Mouse (Mus musculus) thymus, postnatal 4 days (tissue): ENCODE measurements around the gene B4galt2.

Experiments
- DNase-seq: peaks from one replicate; pipeline ENCODE4 v3.0.0; 2021

The B4galt2 gene

DNA sequence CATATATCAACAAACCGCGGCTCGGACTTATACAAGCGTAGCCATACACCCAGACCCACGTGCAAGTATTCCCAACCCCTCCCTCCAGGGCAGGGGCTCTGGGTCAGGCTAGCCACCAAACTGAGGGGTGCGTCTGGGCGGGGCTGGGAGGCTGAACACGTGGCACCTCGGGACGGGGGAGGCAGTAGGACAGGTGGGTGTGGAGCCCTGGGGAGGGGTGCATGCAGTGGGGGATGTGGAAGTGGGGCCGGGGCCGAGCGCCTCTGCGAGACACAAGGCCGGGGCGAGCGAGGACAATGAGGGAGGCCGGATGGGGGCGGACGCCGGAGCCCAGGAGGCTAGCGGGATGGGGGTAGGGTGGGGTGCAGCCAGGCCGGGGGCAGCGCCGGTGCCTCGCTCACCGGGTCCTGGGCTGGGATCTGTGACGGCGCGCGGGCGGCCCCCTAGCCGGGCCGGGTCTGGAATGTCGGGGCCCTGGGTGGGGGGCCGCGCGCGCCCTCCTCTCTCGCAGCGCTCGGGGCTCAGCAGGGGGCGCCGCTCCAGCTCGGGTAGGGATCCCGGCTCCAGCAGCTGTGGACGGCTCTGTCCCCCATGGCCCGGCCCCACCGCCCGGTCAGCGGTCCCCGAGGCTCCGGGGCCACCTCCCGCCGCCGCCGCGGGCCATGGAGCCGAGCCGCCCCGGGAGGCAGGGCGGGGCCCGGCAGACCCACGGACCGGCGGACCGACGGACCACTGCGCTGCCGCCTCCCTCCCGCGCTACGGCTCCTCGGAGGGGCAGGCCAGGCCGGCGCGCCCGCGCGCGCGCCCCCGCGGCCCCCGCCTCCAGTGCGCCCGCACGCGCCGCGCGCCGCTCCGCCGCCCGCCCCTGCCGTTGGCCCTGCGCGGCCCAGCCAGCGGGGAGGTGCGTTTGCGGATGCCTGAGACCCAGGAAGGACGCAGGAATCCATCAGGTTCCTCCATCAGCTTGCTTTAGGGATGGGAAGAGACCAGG lies at the start of gene B4galt2:
Gene B4galt2 (minus strand): TSS at position 787 of the 991 bp plus-strand sequence.
- DNase-seq, result peak; percentile 70

DNA sequence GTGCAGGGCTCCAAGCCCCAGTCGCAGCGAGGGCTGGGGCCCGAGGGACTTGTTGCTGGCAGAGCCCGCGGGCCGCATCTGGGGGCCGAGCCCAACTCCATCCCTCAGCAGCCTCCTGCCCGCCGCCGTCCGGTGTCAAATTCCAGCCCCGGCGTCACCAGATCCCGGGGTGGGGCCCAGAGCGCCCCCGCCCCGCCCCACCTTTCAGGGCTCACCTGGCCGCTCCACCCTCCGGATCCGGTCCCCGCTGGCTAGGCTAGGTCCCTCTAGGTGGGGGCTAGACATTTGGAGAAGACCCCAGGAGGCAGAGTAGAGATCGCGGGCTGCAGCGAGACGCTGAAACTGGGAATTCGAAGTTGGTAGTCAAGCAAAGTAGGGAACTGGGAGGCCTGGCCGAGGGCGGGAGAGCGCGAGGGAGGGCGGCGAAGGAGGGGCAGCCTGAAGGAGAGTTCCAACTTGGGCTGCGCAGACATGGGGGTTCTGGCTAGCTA lies 46.1 kb upstream of the B4galt2 start, which contains the start of gene Artn:
Gene Artn (minus strand): TSS at position 373 of the 491 bp plus-strand sequence.
- peak; percentile 20 for DNase-seq

DNA sequence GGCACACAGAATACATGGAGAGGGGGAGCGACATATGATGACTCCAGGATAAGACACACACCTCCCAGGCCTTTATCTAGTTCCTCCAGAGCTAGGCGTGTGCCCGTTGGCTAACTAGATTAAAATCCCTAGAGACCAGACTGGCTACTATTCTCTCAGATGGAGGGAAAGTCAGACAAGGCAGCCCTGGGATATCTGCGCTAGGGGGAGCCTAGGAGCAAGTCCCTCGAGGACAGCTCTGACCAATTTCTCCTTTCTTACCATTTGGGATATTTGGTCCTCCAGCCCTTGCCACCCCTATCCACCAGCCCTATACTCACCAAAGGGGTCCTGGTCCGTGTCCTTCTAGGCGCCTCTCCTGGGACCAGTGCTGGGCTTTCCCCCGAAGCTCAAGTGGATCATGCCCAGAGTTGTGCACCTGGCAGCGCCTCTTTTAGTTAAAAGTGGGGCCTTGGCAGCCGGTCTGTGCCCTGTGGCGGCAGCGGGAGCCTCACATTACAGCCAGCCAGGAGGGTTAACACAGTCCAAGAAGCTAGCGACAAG lies 45.5 kb upstream of the B4galt2 start:
- DNase-seq, result peak; percentile 49

DNA sequence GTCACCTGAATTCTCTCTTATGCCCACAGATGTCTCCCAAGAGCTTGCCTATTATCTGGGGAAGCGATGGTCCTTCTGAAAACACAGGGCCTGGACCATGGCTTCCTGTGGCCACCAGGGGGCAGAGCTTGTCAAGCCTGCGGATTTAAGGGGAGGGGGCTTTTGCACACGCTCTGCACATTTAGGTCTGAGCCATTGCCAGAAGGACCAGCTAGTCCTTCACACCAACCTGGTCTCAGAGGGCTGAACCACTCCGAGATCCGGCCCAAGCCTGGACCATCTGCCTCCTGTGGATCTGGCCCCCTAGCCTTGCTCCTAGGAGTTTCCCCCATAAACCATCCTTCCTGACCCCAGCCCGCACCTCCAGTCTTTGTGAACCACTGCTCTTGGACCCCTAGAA lies 44.9 kb upstream of the B4galt2 start:
- peak; percentile 70 for DNase-seq

DNA sequence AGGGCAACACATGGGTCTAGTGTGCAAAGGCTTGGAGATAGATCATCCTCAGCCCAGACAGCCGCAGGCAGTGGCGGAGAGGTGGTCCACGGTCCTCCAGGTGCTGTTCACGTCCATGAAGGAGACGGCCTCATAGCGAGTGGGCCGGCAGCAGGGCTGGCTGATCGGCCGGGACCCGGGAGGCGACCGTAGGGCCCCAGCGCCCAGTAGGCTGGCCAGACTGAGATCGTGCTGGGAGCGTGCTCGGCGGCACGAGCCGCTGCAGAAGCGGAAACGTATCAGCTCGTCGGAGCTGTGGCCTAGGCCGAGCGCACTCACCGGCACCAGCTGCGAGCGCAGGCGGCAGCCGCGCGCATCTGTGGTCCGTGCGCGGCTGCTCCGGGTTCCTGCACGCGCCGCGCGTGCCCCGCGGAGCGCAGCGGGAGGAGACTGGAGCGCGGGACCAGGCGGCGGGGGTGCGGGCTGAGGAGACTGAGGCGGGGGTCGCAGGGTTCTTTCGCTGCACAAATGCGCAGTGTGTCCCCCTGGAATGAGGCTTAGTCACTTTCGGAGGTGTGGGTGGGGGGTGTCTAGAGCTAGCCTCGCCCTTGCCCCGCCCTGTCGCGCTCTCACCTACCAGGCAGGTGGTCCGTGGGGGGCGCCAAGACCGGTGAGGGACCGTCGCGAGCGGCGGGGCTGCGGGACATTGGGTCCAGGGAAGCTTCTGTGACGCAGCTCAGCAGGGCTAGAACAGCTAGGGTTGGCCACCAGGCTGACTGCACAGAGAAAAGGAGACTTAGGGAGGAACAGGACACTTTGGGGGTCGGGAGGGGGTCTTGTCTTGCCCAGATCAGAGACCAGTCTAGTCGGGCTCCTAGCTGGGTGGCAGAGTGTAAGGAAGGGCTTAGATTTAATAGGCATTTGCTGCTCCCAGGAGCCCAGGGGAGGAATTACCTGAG lies 43.5 kb upstream of the B4galt2 start:
- peak; percentile 71 for DNase-seq

DNA sequence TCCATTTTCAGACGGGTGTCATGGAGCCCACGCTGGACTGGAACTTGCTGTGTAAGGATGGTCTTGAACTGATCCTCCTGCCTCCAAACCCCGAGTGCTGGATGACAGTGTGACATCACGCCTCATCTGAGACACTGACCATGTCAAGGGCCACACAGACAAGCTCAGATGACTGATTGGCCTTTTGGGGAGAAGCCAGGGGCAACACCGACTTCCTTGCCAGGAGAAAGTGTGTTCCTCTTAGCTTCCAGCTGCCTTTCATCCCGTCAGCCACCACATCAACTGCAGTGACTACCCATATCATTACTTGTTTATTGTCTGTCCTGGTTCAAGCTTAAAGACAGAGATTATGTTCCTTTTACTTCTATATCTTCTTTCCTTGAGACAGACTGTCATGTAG lies 41.6 kb upstream of the B4galt2 start:
- DNase-seq, result no peak

DNA sequence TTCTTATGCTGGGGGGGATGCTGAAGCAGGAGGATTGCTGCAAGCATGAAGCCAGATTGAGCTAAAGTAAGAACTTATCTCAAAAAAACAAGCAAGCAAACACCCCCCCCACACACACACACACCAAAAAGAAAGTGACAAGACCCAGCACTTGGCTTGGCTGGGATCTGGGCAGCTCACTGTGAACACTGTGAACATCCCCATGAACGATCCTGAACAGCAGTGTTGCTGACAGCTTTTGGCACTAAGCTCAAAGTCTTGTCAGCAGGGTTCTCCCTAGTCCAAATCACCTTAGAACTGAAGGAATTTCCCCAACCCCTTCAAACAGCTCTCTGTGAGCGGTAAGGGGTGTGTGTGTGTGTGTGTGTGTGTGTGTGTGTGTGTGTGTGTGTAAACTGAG lies 40.2 kb upstream of the B4galt2 start:
- DNase-seq, result no peak

DNA sequence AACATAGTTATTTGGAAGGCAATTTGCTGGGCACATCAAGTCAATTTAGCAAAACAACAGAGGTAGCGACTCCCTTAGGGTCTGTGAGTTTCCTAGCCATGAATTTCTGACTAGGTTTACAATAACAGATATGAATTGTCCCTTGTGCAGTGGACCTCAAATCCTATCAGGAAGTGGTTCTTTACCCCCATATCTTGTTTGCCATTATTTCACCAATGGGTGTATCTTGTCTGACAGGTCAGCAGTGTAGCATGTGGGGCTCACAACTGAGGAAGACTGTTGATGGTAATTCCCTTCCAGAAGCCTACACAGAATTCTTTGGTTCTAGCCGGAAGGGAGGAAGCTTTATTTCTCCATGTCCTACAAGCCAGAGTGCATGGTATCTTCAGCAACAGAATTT lies 38.1 kb upstream of the B4galt2 start:
- no peak for DNase-seq

DNA sequence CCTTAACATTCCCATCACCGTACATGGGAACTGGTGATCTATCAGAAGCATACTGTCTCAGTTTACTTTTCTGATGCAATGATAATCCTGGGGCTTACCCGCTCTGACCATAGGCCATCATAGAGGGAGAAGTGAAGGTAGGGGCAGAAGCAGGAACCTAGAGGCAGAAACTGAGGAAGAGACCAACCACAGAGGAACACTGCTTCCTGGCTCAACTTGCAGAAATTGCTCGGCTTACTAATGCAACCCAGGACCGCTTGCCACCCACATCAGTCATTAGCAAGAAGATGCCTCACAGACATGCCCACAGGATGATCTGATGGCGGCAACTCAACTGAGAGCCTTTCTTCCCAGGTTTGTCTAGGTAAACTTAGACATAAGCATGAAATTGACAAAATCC lies 35.5 kb upstream of the B4galt2 start:
- no peak for DNase-seq

DNA sequence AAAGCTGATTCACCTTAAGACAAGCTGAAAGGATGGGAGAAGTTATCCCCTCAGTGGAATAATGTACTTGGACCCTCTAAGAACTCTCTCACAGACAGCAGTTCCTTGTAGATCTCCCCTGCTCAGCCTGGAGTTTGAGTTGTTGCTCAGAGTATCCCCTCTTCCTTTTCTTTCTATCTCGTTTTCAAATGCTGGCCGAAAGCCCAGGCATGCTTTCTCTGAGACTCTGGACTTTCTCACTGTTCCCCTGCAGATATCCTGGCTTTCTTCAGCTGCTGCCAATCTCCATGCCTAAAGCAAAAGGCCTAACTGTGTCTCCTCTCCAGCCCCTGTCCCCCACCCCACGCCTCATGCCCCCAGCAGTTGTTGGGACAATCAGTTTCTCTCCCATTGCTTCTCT lies 35.0 kb upstream of the B4galt2 start:
- no peak for DNase-seq

DNA sequence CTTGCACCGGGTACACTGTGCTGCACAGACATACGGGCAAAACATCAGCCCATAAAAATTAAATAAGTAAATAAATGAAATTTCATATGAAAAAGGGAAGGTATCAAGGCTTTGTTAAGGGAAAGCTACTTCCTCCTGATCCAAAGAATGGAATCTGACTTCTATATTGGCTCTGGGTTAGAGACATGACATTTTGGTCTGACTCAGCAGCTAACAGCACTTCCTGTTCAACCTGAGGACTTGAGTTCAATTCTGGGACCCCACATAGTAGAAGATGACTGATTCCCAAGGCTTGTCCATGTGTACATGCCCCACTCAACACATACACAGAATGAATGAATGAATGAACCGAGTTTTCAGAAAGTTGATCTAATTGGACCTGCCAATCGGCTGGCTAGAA lies 34.6 kb upstream of the B4galt2 start:
- no peak for DNase-seq

DNA sequence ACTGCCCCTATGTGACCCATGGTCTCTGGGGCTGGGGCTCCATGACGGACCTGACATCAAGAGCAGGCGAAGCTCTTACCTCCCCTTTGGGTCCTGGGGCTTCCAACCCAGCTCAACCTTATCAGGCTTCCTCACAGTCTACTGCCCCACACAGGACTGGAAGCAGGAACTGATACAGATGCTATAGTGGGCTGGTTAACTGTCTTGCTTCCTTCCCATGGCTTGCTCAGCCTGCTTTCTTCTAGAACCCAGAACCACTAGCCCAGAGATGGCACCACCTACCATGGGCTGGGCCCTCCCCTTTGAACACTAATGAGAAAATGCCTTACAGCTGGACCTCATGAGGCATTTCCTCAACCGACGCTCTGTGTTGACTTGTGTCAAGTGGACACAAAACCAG lies 34.1 kb upstream of the B4galt2 start:
- DNase-seq, result no peak

DNA sequence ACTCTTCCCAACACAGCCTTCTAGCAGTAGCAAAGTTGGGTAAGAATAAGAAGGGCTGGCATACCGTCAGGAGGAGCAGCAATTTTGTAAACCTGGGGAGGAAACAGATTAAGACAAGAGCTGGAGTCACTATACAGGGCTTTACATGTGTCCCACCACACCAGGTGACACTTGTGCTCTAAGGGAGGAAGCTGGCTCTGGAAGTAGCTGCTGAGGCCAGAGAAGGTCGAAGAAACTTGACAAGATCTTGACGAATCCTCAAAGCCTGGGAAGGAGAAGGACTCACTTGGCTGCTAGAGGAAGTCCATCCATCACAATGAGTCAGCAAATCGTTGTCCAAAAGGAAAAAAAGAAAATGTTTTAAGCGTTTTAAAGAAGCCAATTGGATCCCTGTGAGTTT lies 33.1 kb upstream of the B4galt2 start:
- no peak for DNase-seq

DNA sequence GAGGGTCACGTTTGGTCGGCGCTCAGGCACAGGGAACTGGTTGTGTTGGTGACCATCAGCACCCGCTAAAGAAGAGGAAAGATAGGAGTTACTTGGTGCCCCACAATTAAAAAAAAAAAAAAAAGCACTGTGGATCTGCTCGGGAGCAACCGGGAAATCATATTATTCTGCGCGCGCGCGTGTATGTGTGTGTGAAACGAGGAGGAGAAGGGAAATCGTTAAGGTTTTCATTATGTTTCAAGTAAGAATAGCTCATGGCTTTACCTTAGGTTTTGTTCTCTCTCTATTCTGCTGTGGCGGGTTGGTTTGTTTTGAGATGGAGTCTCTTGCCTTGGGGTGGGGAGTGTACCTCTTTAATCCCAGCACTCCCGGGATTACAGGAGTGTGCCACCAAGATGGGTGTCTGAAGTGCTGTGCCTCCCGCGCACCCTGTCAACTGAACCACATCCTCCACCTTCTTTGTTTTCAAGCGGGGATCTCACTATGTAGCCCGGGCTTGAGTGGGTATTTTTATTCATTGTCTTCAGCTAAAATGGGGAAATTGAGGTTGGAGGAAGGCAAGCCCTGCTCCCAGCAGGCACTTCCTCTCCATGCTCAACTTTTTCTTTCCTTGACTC lies 32.3 kb upstream of the B4galt2 start:
- DNase-seq, result peak; percentile 51

DNA sequence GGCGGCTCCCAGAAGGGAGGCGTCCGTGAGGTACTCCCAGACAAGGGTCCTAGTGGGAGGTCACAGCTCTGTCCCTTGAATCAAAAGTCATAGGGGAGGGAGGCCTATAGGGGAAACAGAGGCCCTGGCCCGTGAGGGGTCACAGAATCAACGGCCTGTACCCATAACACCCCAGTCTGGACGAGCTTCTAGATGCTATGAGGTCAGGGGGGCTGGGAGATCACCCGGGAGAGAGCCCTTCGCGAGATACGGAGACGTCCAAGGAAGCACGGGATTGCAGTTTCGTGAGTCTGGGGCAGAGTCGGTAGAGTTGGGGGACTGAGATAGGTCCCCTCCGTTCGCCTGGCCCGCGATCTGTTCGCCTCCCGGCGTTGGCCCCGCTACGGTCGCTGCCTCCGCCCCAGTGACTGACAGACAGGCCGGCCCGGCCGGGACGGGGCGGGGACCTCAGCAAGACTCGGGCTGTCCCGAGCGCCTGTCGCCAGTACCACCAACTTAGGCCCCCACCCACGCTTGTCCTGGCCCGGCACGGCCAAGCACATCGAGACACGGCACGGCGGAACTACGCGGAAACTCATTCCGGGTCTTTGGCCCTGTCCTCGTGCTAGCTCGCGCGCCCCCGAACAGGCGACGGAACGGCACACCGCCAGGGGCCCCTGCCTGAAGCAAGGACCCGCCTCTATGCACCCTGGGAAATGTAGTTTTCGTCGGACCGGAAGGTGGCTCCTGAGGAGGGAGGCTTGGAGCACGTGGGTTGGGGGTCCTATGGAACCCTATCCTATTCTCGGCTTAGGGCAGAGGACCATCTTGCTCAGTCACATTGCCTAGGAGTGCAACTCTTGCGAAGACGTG lies 31.5 kb upstream of the B4galt2 start, which contains the start of gene Ipo13:
Gene Ipo13 (minus strand): TSS at position 409 of the 852 bp plus-strand sequence.
- DNase-seq, result peak; percentile 92

DNA sequence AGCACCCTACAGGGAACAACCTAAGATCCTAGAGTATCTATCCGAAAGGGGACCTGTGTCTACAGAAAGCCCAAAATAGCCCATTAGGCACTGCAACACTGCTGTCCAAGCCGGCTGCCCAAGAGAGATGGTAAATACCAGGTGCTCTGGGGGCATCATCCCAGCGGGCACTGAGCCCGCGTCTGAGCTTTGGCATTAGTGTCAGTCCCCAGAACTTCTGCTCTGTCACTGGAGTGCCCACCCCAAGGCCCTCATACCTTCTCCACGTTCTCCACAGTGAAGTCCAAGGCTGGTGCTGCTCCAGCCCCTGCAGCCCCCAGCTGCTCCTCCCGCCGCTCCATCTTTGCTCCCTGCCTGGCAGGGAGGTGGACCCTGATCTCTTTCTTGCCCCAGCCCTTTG lies 30.7 kb upstream of the B4galt2 start:
- DNase-seq, result no peak

DNA sequence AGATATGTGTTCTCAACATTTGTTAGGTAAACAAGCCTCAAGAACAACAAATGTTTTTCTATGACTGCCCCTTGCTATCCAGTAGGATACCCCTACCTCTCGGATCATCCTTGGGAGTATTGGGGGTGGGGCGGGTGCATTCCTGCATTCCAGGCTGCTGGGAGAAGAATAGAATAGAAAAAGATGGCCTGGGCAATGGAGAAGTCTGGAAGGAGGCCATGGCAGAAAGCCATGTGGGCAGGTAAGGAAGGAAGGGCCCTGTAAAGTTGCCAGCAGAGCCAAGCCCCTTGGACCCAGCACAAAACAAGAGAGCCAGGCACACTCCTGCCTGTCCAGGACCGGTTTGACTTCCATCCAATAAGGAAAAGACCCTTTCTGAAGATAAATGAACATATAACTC lies 30.1 kb upstream of the B4galt2 start:
- DNase-seq, result no peak

DNA sequence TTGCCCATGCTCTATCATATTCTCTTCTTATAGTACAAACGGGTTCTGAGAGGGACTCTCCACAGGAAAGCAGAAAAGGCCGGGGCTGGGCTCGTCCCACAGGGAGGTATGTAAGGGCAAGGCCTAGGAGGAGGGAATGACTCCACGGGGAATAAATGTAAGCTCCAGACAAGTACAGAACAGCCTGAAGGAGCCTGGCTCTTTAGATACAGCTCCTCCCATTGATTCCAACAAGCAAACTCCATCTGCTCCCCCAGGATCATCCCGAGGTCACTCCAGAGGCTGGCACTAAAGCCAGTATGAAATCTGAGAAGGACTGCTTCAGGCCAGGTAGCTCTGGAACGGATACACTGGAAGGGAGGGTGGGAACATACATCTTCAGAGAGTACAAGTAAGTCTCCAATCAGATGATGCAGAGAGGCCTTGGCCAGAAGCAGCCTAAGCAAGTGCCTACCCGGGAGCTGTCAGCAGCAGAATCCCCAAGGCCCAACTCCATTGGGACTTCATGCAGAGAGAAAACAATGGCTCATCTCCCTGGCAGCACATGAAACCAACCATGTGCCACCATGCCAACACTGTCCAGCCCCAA lies 29.5 kb upstream of the B4galt2 start:
- DNase-seq, result no peak

DNA sequence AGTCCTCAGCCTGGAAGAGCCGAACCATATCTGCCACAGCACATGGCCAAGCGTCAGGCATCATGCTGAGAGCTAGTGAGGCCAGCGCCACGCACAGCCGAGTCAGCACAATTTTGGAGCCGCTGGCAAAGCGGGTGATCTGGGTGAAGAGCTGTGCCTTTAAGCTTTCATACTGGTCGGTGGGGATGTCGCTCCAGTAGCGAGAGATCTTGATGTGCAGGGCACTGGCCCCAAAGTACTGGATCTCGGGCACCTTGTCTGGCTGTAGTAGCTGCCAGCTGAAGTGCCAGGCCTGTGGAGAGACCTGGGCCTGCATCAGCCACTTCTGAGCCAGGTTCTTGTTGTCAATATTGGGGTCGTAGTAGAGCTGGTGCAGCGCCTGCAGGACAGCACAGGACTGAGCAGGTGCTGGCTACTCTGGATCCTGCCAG lies 28.9 kb upstream of the B4galt2 start:
- no peak for DNase-seq

DNA sequence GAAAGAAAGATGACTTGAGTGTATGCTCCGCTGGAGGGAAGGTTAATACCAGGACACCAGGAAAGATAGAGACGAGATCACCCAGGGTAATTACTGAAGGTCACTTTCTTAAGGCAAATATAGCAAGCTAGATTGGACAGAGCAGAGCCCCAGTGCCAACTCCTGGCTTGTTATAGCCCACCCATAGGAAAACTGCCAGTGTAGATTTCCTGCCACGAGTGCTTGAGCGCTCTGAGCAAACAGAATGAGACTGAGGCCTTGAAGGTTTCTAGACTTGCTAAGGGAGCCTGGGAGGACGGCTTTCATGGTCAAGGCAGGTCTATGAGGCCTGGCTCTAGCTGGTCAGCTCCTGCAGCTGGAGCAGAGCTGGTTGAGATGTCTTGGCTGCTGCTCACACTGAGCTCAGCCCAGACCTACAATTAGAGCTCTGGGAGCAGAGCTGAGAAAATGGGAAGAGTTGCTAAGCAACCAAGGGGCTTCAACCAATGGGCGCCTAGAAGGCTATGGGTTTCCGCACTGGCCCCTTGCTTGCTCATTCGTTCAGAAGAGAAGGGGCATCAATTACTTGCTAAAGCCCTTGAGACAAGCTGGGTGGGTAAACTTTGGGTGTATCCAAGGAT lies 25.7 kb upstream of the B4galt2 start:
- DNase-seq, result no peak

DNA sequence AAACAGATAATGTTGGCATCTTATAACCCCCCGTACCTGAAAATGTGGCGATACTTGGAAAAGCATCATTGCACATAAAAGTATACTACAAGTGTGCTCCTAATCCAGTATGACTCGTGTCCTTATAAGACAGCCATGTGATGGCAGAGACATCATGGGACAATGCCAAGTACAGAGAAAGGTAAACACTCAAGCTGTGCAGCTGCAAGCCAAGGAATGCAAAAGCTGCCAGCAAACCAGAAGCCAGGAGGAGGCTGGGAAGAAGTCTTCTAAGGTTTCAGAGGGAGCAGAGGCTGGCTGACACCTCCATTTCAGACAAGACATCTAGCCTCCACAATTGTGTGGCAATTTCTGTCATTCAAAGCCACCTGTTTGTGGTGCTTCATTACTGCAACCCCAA lies 22.9 kb upstream of the B4galt2 start:
- DNase-seq, result no peak
